In the genomic region with DNA sequence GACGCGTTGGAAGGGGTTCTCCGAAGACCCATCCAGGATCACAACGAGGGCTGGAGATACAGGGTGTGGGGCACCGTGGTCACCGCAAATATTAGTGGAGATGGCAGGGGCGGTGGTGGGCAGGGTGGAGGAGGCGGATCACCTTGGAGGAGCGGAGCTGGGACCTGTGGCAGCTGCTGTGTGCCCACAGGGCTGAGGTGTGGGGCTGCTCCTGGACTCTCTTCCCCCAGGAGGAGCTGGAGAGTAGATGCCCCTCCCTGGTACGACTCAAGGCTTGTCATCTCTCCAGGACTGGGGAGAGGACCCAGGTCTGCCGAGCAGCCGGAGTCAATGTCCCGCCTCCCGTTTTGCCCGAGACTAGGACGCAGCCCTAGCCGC, we compare ENCODE assay signal across 8 mouse cellular contexts.
DNase-seq lines count a peak whose midpoint lies in the region; ATAC-seq and TF ChIP-seq lines count a peak whose summit lies in the region.

No protein-coding gene starts in this region.

- no peaks in the 10 kb centered on the region for H3K9me3 ChIP-seq in forebrain, embryonic 10.5 days
- H3K9me3 ChIP-seq in limb, embryonic 13.5 days: no peaks in the 10 kb centered on the region

- intact Hi-C loops in left cerebral cortex, postnatal 10 days (cut with DNase I): loop anchor here (5.0 to 10.0 kb wide), 3 partner anchors 128 to 220 kb away; a partner anchor contains a TSS

- H3K4me1 ChIP-seq in forebrain, embryonic 10.5 days: peaks cover 36% of the 10 kb centered on the region
- H3K4me1 ChIP-seq in limb, embryonic 13.5 days: peaks cover 17% of the 10 kb centered on the region
- 0 out of 2 replicates have a peak, but pooled peaks cover 7% of the 10 kb centered on the region for H3K4me1 ChIP-seq in olfactory bulb, adult 2 months (ENCODE audit: control insufficient read depth, insufficient read depth, low read length)

- peak overlapping the region; percentile 59 for H3K9ac ChIP-seq in limb, embryonic 13.5 days

- peak overlapping the region; percentile 55 for H3K4me3 ChIP-seq in forebrain, embryonic 10.5 days
- H3K4me3 ChIP-seq in limb, embryonic 13.5 days: peak overlapping the region; percentile 46
- peak overlapping the region; percentile 68 for H3K4me3 ChIP-seq in olfactory bulb, adult 2 months (ENCODE audit: insufficient read depth, low read depth, low read length)

- ATAC-seq in limb, embryonic 13.5 days (ENCODE audit: low FRiP score, low read depth): 0 out of 2 replicates have a peak, but pooled peaks have one; percentile 9

- H3K4me2 ChIP-seq in limb, embryonic 13.5 days (replicated peaks): peak overlapping the region; percentile 75

- peak; percentile 6 for DNase-seq in adrenal gland, adult 2 months
- DNase-seq in adrenal gland, adult 8-10 months: no peak
- peak; percentile 2 to 3 for DNase-seq in left cerebral cortex, adult 18-20 months (ENCODE audit: low spot score in 2 of 2)
- DNase-seq in left cerebral cortex, postnatal 10 days (ENCODE audit: extremely low spot score in 1 of 2, low spot score in 2 of 2): no peak
- DNase-seq in forebrain, embryonic 10.5 days (ENCODE audit: extremely low spot score, low spot score): peak; percentile 14
- no peak for DNase-seq in embryo, embryonic 10.5 days (ENCODE audit: low spot score)

- no peak for TF ChIP-seq CTCF in olfactory bulb, adult 2 months (IDR thresholded peaks at IDR 0.05; ENCODE audit: insufficient read depth, low read depth, low read length)

- 7% methylated on average over 17 of the region's 17 CpGs for WGBS in forebrain, embryonic 10.5 days
- 14% methylated on average over 14 of the region's 17 CpGs for WGBS in limb, embryonic 13.5 days
- WGBS in olfactory bulb, adult 2 months: 15% methylated on average over 17 of the region's 17 CpGs

- no peak for TF ChIP-seq POLR2A in olfactory bulb, adult 2 months (IDR thresholded peaks at IDR 0.05; ENCODE audit: insufficient read depth, low read depth, low read length)

- peaks cover 100% of the 10 kb centered on the region for H3K27me3 ChIP-seq in forebrain, embryonic 10.5 days (ENCODE audit: poor library complexity, severe bottlenecking)
- peaks cover 82% of the 10 kb centered on the region for H3K27me3 ChIP-seq in limb, embryonic 13.5 days

- H3K36me3 ChIP-seq in forebrain, embryonic 10.5 days (replicated peaks): no peaks in the 10 kb centered on the region
- no peaks in the 10 kb centered on the region for H3K36me3 ChIP-seq in limb, embryonic 13.5 days

- H3K27ac ChIP-seq in forebrain, embryonic 10.5 days: peak overlapping the region; percentile 78
- no peak overlapping the region for H3K27ac ChIP-seq in limb, embryonic 13.5 days
- H3K27ac ChIP-seq in olfactory bulb, adult 2 months (ENCODE audit: insufficient read depth, low read depth, low read length): peak overlapping the region; percentile 87

Comparison
In these comparisons a context has a peak if more than half of its experiments do, and no peak if none do; other contexts are left out.
1. DNase-seq: peak in adrenal gland, adult 2 months (single experiment), left cerebral cortex, adult 18-20 months (2 of 2) and forebrain, embryonic 10.5 days (single experiment); none in adrenal gland, adult 8-10 months (single experiment), left cerebral cortex, postnatal 10 days (0 of 2) and embryo, embryonic 10.5 days (single experiment).
2. Peak in every context shown above with its lines, with median percentiles within 50 percentile points of each other: H3K4me3 ChIP-seq.